Mouse (Mus musculus): ENCODE results near the gene Fam83b. TPM values are rescaled to one million over a fixed set of nuclear protein-coding genes. Genes with fewer than 3 reads are reported as not detected.

The Fam83b gene
- polyA plus RNA-seq, 1 experiment from 2014 or later, result 0.22 TPM

GRCm38 (mm10) chr9:76553758-76554157, 13.2 kb downstream of the Fam83b start:
- WGBS, result 61% methylated on average over 2 of the region's 2 CpGs
- Histone ChIP-seq H3K4me1 (no peaks in the 10 kb centered on the region), H3K4me2 (replicated peaks) (no peak overlapping the region), H3K36me3 (no peaks in the 10 kb centered on the region), H3K9me3 (no peaks in the 10 kb centered on the region), H3K27ac (no peak overlapping the region), H3K4me3 (no peak overlapping the region), H3K27me3 (replicated peaks) (no peaks in the 10 kb centered on the region), H3K9ac (no peak overlapping the region)
- ATAC-seq (ENCODE audit: low FRiP score, low read depth), result no peak

- H3K9me3 ChIP-seq, result no peaks in the 10 kb centered on the region
- H3K4me3 ChIP-seq, result no peak overlapping the region
- ATAC-seq (ENCODE audit: low FRiP score, low read depth), result no peak
- no peaks in the 10 kb centered on the region for H3K27me3 ChIP-seq (replicated peaks)
- no peaks in the 10 kb centered on the region for H3K36me3 ChIP-seq
- 76% methylated on average over 1 of the region's 1 CpGs for WGBS
- H3K4me1 ChIP-seq, result no peaks in the 10 kb centered on the region
- H3K27ac ChIP-seq, result no peak overlapping the region
- H3K9ac ChIP-seq, result no peak overlapping the region
- H3K4me2 ChIP-seq (replicated peaks), result no peak overlapping the region
Measured at GRCm38 (mm10) chr9:76553115-76553514, 13.8 kb downstream of the Fam83b start.

- 67% methylated on average over 3 of the region's 3 CpGs for WGBS
- ATAC-seq (ENCODE audit: low FRiP score, low read depth), result no peak
Measured at GRCm38 (mm10) chr9:76546714-76547113, 20.2 kb downstream of the Fam83b start.

GRCm38 (mm10) chr9:76540684-76541083, 26.2 kb downstream of the Fam83b start:
- H3K4me3 ChIP-seq, result no peak overlapping the region
- no peaks in the 10 kb centered on the region for H3K9me3 ChIP-seq
- H3K9ac ChIP-seq, result no peak overlapping the region
- no peak overlapping the region for H3K4me2 ChIP-seq (replicated peaks)
- 83% methylated on average over 4 of the region's 4 CpGs for WGBS
- no peak overlapping the region for H3K27ac ChIP-seq
- no peaks in the 10 kb centered on the region for H3K4me1 ChIP-seq
- H3K27me3 ChIP-seq (replicated peaks), result no peaks in the 10 kb centered on the region
- no peak for ATAC-seq (ENCODE audit: low FRiP score, low read depth)
- no peaks in the 10 kb centered on the region for H3K36me3 ChIP-seq

More at GRCm38 (mm10) chr9:76546714-76547113, 20.2 kb downstream of the Fam83b start:
- Histone ChIP-seq H3K27ac (no peak overlapping the region), H3K4me2 (replicated peaks) (no peak overlapping the region), H3K36me3 (no peaks in the 10 kb centered on the region), H3K9me3 (no peaks in the 10 kb centered on the region), H3K4me3 (no peak overlapping the region), H3K9ac (no peak overlapping the region), H3K4me1 (no peaks in the 10 kb centered on the region), H3K27me3 (replicated peaks) (no peaks in the 10 kb centered on the region)

- Histone ChIP-seq H3K4me1 (no peaks in the 10 kb centered on the region), H3K36me3 (no peaks in the 10 kb centered on the region), H3K4me3 (no peak overlapping the region), H3K27me3 (replicated peaks) (no peaks in the 10 kb centered on the region), H3K4me2 (replicated peaks) (no peak overlapping the region), H3K9me3 (no peaks in the 10 kb centered on the region), H3K27ac (no peak overlapping the region), H3K9ac (no peak overlapping the region)
- 91% methylated on average over 4 of the region's 7 CpGs for WGBS
- no peak for ATAC-seq (ENCODE audit: low FRiP score, low read depth)
Measured at GRCm38 (mm10) chr9:76539953-76540621, 26.8 kb downstream of the Fam83b start.

- H3K4me3 ChIP-seq, result no peak overlapping the region
- no peaks in the 10 kb centered on the region for H3K4me1 ChIP-seq
- H3K4me2 ChIP-seq (replicated peaks), result no peak overlapping the region
- H3K27ac ChIP-seq, result no peak overlapping the region
- no peak overlapping the region for H3K9ac ChIP-seq
- no peaks in the 10 kb centered on the region for H3K9me3 ChIP-seq
- H3K36me3 ChIP-seq, result no peaks in the 10 kb centered on the region
- ATAC-seq (ENCODE audit: low FRiP score, low read depth), result no peak
- H3K27me3 ChIP-seq (replicated peaks), result no peaks in the 10 kb centered on the region
- 82% methylated on average over 7 of the region's 7 CpGs for WGBS
Measured at GRCm38 (mm10) chr9:76539271-76539670, 27.6 kb downstream of the Fam83b start.

GRCm38 (mm10) chr9:76536032-76536431, 30.9 kb downstream of the Fam83b start:
- Histone ChIP-seq H3K4me3 (no peak overlapping the region), H3K9ac (no peak overlapping the region), H3K4me2 (replicated peaks) (no peak overlapping the region), H3K27me3 (replicated peaks) (no peaks in the 10 kb centered on the region), H3K27ac (no peak overlapping the region), H3K4me1 (no peaks in the 10 kb centered on the region), H3K9me3 (no peaks in the 10 kb centered on the region), H3K36me3 (no peaks in the 10 kb centered on the region)
- WGBS, result 89% methylated on average over 9 of the region's 9 CpGs
- ATAC-seq (ENCODE audit: low FRiP score, low read depth), result no peak

GRCm38 (mm10) chr9:76532403-76532802, 34.5 kb downstream of the Fam83b start:
- no peak overlapping the region for H3K9ac ChIP-seq
- no peaks in the 10 kb centered on the region for H3K9me3 ChIP-seq
- no peaks in the 10 kb centered on the region for H3K4me1 ChIP-seq
- no peaks in the 10 kb centered on the region for H3K36me3 ChIP-seq
- no peak overlapping the region for H3K4me2 ChIP-seq (replicated peaks)
- H3K27me3 ChIP-seq (replicated peaks), result no peaks in the 10 kb centered on the region
- WGBS, result 90% methylated on average over 3 of the region's 3 CpGs
- no peak overlapping the region for H3K4me3 ChIP-seq
- ATAC-seq (ENCODE audit: low FRiP score, low read depth), result no peak
- H3K27ac ChIP-seq, result no peak overlapping the region

- Histone ChIP-seq H3K4me1 (no peaks in the 10 kb centered on the region), H3K9ac (no peak overlapping the region), H3K4me3 (no peak overlapping the region), H3K27me3 (replicated peaks) (no peaks in the 10 kb centered on the region), H3K27ac (no peak overlapping the region), H3K36me3 (no peaks in the 10 kb centered on the region), H3K4me2 (replicated peaks) (no peak overlapping the region), H3K9me3 (no peaks in the 10 kb centered on the region)
- WGBS, result 82% methylated on average over 4 of the region's 4 CpGs
- no peak for ATAC-seq (ENCODE audit: low FRiP score, low read depth)
Measured at GRCm38 (mm10) chr9:76531368-76531767, 35.5 kb downstream of the Fam83b start.

GRCm38 (mm10) chr9:76525592-76525991, 41.3 kb downstream of the Fam83b start:
- Histone ChIP-seq H3K4me1 (no peaks in the 10 kb centered on the region), H3K9ac (no peak overlapping the region), H3K36me3 (no peaks in the 10 kb centered on the region), H3K4me2 (replicated peaks) (no peak overlapping the region), H3K27ac (no peak overlapping the region), H3K4me3 (no peak overlapping the region), H3K27me3 (replicated peaks) (no peaks in the 10 kb centered on the region), H3K9me3 (no peaks in the 10 kb centered on the region)
- ATAC-seq (ENCODE audit: low FRiP score, low read depth), result no peak

GRCm38 (mm10) chr9:76523075-76523474, 43.8 kb downstream of the Fam83b start:
- ATAC-seq (ENCODE audit: low FRiP score, low read depth), result no peak
- H3K27me3 ChIP-seq (replicated peaks), result no peaks in the 10 kb centered on the region
- no peak overlapping the region for H3K4me3 ChIP-seq
- H3K27ac ChIP-seq, result no peak overlapping the region
- H3K4me2 ChIP-seq (replicated peaks), result no peak overlapping the region
- no peak overlapping the region for H3K9ac ChIP-seq
- no peaks in the 10 kb centered on the region for H3K9me3 ChIP-seq
- no peaks in the 10 kb centered on the region for H3K4me1 ChIP-seq
- no peaks in the 10 kb centered on the region for H3K36me3 ChIP-seq

- no peaks in the 10 kb centered on the region for H3K27me3 ChIP-seq (replicated peaks)
- no peak for ATAC-seq (ENCODE audit: low FRiP score, low read depth)
- WGBS, result 85% methylated on average over 3 of the region's 3 CpGs
- H3K9me3 ChIP-seq, result no peaks in the 10 kb centered on the region
- no peak overlapping the region for H3K4me3 ChIP-seq
- H3K4me2 ChIP-seq (replicated peaks), result no peak overlapping the region
- H3K4me1 ChIP-seq, result no peaks in the 10 kb centered on the region
- no peaks in the 10 kb centered on the region for H3K36me3 ChIP-seq
- no peak overlapping the region for H3K9ac ChIP-seq
- no peak overlapping the region for H3K27ac ChIP-seq
Measured at GRCm38 (mm10) chr9:76521640-76522039, 45.3 kb downstream of the Fam83b start.

GRCm38 (mm10) chr9:76518665-76519064, 48.3 kb downstream of the Fam83b start:
- ATAC-seq (ENCODE audit: low FRiP score, low read depth), result no peak

More at GRCm38 (mm10) chr9:76518665-76519064, 48.3 kb downstream of the Fam83b start:
- no peak overlapping the region for H3K9ac ChIP-seq
- no peaks in the 10 kb centered on the region for H3K4me1 ChIP-seq
- H3K27me3 ChIP-seq (replicated peaks), result no peaks in the 10 kb centered on the region
- H3K4me3 ChIP-seq, result no peak overlapping the region
- WGBS, result 78% methylated on average over 1 of the region's 1 CpGs
- no peaks in the 10 kb centered on the region for H3K36me3 ChIP-seq
- no peaks in the 10 kb centered on the region for H3K9me3 ChIP-seq
- H3K27ac ChIP-seq, result no peak overlapping the region
- no peak overlapping the region for H3K4me2 ChIP-seq (replicated peaks)
